Mouse (Mus musculus) sigmoid colon, adult 10 weeks (tissue): ENCODE measurements around the gene Abi3bp. TPM values are rescaled to one million over a fixed set of nuclear protein-coding genes. Genes with fewer than 3 reads are reported as not detected.

Experiments used
- polyA plus RNA-seq: library from polyadenylated mRNA; stranded (reverse); fragments of 350-450 nt; fragmentation: Illumina TruSeq; extraction: RNeasy Lipid Tissue Mini Kit (QIAGEN cat#74804); gene quantifications from one replicate; pipeline ENCODE4 v1.2.3, GENCODE M21; 2014; ENCODE audit warnings: low read depth, low replicate concordance

Abi3bp gene
- polyA plus RNA-seq: 71.9 TPM

DNA sequence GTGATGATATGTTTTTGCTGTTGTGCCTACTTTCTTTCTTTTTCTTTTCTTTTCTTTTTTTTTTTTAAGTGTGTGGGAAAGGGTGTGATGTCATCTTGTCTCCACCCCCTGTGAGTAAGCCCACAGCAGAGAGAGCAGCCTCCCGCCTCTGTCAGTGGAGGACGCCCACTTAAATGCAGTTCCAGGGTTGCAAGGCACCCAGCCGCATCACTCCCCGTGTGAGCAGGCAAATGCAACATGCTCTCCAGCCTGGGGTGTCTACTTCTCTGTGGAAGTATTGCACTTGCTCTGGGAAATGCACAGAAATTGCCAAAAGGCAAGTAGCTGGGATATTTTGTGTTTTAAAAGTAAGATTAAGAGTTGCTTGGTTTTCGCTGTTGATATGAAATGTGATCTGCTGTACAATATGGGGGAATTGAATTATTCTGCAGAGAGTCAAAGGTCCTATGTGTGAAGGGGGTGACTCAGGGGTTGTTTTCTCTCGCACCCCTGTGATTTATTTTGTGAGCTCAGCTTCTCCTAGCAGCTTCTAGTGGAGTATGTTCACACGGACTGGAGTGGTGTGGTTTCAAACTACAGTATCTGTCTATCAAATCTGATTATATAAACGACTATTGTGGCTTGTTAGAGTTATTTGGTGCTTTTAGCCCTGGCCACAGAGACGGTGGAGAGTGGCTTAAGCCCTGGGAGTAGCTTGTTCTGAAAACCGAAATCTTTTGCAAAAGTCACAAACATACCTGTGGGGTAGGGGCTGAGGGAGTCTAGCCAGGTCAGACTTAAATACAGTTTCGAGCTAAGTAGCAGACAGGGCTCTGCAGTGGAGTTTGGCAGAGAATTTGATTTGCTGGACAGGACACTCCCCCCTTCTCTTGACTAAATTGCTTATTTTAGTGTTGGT, at the start of gene Abi3bp:
Gene Abi3bp, plus strand, starts transcription at position 202 of the 898 bp plus-strand sequence.

DNA sequence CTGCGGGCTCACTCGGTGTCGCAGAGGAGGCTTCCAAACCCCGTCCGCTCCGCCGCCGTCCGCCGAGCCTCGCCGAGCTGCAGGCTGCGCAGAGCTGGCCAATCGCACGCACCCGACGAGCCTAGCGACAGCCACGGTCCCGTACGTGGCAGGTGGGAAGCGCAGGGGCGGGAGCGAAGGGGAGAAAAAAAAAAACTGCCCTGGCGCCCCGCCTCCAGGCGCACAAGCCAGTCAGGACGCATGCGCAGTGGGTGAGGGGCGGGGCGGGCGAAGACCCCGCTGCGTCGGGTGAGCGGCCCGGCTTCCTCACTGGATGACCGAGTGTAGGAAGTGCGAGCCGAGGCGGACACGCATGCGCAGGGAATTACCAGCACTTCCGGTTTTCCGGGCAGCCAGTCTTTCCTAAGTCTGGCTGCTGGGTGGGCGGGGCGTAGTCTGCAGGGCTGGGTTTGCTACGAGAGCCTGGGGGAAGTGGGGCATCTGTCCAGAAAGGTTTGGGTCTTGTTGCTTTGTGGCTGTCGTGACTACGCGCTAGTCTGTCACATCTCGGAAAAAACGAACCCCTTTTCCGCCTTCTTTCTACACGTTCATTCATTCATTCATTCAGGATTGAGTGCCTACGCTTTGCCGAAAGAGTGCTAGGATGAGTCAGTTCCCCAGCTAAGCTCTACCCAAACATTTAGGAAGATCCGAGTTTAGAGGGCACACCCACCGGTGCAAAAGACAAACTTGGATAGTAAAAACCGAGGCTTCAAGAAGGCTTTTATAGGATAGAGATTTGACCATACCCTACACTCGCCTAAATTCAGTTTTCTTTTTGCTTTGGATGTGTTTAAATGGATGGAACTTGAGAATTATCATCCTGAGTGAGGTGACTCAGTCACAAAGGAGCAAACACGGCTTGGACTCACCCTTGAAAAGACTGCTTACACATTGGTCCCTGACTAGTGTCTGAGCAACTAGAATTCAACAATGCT, 239.8 kb downstream of the Abi3bp start, which contains the start of gene Tfg:
Gene Tfg, minus strand, starts transcription at position 227 of the 977 bp plus-strand sequence.

Other genes starting within 250 kb of the Abi3bp start
- gene Tfg, start 239.6 kb downstream of the Abi3bp start, polyA plus RNA-seq: 331 TPM